Mouse (Mus musculus) liver, adult 2 months (tissue): Measurements from ENCODE around the gene Srsf3.

Experiments
- CTCF ChIP-seq: fragments of 200-500 bp; IDR thresholded peaks from 2 replicates; pipeline ENCODE4 v1.5.1; 2011; ENCODE audit warnings: low read depth, low read length, control low read depth
- POLR2A ChIP-seq: fragments of 200-500 bp; IDR thresholded peaks from 2 replicates; pipeline ENCODE4 v1.6.1; 2011; ENCODE audit warnings: low read length, control low read depth; ENCODE audit not compliant: insufficient read depth; ENCODE audit errors: extremely low read depth

GRCm38 (mm10) chr17:29033569-29034061 is 1.2 kb downstream of the Srsf3 start:
- no peak for TF ChIP-seq POLR2A
- TF ChIP-seq CTCF = no peak
